Mouse (Mus musculus) lung, postnatal 4 days (tissue): ENCODE results near the gene Tab2.

Experiments
- DNase-seq, 2 experiments: peaks; one replicate each; pipeline ENCODE4 v3.0.0; 2021

The Tab2 gene

DNA sequence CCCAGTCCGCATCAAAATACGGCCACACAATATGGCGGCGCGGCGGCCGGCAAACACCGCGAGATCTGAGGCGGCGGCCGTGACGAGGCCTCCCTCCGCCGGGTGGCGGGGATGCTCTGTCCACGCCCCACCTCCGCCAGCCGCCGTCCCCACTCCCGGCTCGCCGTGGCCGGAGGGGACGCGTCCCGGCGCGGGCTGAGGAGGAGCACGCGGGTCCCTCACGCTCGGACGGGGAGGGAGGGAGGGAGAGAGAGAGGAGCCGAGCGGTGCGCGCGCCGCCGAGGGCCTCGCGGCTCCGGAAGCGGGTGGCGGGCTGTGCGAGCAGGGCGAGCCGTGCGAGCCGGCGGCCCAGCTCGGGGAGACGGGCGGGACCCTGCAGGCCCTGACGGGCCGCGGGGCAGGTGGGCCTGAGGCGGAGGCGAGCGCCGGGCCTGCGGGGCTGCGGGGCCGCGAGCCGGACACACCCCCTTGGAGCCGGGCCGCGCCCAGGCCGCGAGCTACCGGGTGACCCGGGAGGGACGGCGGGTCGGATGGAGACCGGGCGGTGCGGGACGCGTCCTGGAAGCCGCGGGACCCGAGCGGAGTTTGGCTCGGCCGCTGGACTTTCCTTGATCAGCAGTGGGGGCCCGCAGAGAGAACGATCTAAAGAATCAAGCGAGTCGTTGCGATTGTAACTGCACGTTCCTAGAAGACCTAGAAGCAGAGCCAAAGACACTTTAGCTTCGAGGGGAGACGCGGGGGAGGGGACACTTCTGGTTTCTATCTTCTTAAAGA, at the start of gene Tab2:
Gene Tab2, minus strand, starts transcription at position 3 of the 774 bp plus-strand sequence.
- peak; percentile 95 to 97 for DNase-seq

DNA sequence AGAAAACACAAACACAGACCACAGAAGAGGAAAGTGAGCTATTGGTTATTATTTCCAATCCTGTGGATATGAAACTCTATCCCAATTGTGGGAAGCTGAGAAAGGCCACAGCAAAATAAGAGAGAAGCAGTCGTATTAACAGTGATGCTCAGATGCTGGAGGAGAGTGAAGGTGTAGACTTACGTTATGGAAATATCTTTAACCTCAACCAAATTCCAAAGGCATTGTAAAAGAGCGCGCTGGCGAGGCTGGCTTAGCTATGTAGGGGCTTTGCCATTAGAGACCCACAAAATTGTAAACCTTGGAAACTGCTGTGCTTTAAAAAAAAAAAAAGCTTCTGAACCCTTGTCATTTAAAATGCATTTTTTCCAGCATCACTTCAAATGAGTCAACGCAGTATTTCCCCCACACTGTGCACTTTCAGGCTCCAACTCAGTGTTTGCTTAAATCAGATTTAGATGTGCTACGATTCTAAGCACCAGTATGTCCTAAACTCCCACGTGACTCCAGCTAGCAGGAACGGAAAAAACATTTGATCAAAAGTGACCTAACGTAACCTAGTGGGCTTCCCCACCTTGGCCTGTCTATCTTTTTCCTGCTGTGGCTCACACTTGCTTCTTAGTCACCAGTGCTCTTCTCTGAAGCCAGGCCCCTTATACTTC, 36.4 kb upstream of the Tab2 start:
- DNase-seq: no peak

DNA sequence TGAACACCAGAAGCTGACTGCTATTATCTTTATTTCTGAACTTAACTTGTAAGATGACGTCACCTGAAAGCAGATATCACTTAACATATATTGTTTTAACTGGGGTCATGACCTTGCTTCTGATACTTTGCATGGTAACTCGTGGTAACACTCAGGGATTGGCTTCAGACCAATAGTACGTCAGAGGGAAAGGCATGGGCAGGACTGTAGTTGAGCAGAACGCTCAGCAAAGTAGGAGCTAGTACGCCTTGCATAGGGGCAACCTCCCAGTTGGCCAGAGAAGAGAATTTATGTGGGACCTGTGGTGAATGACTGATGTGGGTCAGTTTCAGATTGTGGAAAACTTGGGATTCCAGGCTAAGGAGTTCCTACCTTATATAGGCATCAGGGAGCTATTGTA, 35.6 kb upstream of the Tab2 start:
- no peak for DNase-seq

DNA sequence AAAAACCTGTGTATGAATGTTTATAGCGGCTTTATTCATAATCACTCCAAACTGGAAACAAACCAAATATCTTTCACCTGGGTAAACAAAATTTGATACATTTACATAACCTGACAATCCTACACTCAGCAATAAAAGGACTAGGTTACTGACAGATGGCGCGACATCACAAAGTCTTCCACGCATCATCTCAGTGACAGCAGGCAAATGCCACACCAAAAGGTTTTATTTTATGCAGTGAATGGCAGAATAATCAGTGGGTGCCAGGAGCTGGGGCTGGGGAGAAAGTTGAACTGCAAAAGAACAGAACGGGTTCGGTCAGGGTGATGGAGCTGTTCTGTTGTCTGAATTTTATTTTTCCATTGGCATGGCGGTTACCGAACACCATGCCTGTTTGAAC, 31.5 kb upstream of the Tab2 start:
- no peak for DNase-seq

DNA sequence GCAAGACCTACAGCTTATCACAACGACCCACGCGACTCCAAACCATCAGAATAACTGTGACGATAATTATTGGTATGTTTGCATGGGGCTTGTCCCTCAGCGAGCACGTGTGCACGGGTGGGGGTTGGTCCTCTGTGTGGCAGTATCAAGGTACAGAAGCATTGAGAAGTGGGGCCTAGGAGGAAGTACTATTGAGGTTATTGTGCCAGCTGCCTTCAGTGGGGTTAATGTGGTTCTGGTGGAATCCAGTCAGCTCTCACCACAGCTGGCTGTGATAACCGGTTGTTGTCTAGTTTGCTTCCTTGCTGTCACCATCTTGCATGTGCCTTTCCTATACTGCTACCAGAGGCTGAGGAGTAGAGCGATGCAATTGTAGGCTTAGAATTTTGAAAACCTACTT, 20.4 kb upstream of the Tab2 start:
- no peak for DNase-seq

DNA sequence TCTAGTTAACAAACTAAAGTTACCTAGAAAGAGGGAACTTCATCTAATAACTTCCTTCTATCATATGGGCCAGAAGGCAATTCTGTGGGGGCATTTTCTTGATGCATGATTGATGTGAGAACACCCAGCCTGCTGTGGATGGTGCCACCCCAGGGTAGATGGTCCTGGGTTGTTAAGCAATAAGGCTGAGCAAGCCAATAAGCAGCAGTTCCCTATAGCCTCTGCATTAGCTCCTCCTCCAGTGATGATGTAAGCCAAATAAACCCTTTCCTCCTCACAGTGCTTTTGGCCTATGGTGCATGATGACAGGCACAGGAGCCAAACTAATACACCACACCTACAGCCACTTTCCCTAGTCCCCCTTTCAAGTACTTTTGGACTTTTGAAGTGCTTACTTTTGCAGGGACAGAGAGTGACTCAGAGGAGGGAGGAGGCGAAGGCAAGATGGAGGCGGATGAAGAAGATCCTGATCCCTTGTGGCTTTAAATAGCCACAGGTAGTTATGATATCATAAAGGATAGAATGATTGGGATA, 12.8 kb upstream of the Tab2 start:
- DNase-seq: no peak

DNA sequence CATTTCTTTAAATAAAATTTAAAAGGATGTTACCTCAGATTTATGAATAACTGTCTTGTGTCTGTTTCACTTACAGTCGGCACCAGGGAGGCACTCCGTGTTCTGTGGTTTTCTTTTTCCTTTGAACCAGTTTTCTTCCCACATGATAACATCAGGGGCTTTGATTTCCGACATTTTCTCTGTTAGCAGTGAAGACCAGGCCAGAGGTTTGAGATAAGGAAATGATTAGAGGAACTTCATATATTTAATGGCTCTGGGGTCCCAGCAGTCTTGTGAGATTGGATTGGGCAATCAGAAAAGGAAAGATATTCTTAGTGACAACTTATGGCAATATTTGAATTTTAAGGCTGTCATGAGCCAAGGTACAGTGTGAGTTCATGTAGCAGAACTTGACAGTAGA, 11.1 kb upstream of the Tab2 start:
- no peak for DNase-seq

DNA sequence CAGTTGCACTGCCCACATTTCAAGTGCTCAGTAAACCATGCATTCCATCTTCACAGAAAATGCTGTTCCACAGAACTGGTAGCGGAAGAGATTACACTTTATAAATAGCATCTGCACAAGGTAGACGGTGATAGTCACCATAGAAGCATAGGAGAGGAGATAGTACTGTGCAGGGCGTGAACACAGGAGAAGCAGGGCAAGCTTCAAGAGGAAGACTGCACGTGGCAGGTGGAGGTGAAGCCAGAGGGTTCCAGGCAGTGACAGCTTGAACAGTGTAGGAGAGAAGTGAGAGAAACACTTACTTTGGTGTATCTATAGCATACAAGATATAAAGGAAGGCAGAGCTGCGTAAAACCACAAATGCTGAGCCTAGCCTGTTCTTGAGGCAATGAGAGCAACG, 3.0 kb upstream of the Tab2 start:
- DNase-seq: no peak

DNA sequence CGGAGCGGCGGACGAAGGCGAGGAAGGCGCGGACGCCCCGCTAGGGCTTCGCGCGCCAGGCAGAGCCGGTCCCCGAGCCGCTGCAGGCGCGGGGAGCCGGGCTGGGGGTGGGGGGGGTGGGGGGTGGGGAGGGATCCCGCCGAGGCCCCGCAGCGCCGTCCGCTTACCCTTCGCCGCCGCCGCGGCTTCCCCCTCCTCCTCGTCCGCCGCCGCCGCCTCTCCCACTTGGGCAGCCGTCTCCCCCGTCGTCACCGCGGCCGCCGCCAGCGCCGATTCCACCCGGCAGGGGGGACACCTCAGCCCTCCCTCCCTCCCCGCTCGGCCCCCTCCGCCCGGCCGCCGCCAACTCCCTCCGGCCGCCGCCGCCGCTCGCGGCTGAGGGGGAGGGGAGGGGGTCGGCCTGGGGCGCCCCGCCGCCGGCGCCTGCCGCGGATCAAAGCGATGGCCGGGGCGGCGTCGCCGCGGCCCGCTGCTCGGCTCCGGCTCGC, 352 bp downstream of the Tab2 start:
- peak in 1 of 2 experiments; percentile 67 for DNase-seq

DNA sequence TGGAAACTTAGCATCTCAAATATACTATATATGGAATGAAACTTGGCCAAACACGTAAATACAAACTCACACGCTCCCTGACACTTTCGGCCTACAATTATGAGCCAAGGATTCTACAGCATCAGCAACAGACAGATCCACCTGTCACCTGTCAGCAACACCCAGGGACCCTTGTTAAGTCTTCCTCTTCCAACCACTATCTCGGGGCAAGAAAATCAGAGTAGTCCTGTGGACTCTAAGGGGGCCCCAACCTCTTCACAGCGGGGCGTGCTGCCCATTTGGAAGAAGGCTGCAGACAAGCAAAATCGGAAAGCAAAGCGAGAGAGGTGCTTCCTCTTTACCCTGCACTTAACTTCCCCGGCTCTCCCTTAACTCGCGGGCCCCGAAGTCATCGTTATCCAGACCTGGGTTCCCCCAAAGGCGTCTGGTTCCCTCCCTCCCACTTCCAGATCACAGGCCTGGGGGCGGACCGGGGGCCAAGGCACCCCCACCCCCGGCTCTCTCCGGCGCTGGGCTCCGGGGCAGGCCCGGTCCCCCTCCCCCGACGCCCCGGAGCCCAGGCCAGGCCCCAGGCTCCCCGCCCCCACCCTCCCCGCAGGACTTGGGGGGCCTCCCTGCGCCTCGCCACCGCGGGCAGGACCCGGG, 919 bp downstream of the Tab2 start:
- peak; percentile 57 to 59 for DNase-seq

DNA sequence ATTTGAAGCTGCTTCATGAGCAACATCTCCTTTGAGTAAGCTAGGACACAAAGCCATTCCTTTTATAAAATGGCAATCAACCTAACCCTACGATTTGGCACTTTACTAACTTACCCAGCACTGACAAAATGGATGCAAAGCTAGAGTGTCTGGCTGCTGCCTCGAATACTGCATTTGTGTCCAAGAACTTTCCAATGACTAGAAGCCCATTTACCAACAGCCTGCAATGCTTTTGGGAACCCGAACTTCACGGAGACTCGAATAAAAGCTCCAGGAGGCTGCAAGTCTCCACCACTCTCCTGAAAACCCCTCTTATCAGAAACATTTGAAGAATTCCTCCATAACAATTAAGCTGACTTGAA, 1.4 kb downstream of the Tab2 start:
- DNase-seq: no peak

DNA sequence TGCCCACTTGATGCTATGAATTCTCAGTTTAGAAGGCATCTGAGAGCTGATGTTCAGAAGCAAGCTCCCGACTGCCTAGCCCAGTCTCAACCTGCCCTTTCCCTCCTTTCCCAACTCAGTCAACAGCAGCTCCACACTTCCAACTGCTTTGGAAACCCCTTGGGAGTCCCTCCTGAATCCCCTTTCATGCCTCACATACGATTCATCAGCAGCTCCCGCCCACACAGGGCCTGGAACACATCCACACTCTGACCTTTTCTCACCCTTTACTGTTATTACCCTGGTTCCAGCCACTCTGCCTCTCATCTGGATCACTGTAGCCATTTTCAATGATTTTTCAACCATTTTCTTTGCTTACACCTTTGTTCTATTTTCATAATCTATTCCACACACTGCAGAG, 13.0 kb downstream of the Tab2 start:
- DNase-seq: no peak

DNA sequence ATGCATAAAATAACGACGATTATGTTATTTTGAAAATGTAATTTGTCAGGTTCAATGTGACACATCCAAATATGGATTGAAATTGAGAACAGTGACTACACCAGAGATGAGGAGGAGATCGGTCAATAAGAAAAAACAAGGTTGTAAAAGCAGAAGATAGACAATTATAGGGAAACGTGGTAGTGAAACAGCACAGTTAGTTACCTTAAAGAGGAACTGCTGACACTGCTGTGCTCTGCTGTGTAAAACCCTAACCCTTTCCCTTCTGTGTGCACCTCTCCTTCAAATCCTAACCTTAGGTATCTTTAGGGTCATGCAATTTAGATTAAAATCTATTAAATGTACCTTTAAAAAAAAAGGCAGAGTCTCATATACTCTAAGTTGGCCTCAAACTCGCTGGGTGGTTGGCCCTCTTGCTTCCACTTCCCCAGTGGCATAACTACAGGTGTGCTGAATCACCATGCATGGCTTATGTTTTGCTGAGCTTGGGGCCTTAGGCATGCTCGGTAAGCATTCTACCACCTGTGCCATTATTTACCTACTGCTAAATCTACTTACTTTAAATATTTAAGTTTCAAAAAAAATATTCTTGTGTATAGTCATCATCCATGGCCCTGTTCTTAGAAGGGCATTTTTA, 19.4 kb downstream of the Tab2 start:
- no peak for DNase-seq

DNA sequence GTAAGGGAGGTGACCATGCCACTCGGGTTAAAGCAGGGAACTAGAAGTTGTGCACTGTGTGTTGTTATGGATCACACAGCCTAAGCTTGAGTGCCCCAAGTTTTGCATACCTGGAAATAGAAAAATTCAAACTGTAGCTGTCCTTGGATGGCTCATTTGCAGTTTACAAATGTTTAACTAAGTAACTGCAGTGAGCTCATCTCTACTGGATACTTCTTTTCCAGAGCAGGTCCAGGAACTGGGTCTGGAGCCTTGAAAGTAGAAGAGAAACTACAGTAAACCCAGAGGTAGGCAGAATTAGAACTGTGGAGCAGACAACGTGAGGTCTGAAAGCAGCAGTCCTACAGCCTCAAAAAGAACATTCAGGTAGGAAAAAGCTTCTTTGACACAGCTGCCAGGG, 23.1 kb downstream of the Tab2 start:
- DNase-seq: no peak

DNA sequence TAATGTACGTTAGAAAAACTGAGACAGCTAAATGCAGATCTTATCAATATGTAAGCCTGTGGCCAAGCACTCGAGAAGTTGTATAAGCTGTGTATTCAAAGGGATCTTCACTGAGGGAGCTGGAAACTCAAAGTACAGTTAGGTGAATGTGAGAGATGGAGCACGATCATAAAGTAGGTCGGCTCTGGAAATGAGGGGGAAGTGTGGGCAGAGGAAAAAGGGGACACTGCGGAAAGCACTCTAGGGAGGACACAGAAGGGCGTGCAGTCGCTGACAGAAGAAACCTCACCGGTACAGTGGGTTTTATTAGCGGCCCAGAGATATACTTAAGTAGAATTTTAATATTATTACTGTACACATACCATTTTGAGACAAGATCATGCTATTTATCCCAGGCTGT, 27.0 kb downstream of the Tab2 start:
- no peak for DNase-seq

DNA sequence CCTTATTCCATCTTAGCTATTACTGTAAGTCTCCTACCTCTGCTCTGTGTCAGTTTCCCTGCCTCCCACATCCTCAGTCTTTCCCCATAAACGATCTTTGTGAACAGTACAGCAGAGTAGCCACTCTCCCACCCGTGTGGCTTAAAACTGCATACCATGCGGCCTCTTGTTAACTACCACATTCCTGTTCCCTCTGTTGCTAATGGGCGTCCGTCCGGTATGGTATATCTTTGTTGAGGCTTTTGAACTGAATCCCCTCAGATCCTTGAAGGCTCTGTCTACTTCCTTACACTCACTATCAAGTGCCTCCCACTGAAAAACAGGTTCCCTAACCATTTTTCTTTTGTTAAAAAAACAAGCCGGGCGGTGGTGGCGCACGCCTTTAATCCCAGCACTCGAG, 30.5 kb downstream of the Tab2 start:
- DNase-seq: no peak

DNA sequence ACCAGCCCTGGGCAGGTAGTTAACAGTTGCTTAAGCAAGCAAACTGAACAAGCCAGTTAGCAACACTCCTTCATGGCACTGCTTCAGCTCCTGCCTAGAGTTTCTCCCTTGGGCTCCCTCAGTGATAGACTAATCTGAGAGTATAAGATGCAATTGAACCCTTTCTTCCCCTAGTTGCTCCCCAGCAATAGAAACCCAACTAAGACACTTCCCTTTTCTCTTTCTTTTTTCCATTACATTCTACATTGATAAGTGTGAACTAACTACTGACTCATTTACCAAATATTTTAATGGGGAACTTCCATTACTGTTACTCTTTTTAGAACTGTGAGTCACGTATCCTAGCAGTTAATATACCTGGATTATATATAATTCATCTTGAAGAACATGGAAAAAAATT, 32.6 kb downstream of the Tab2 start:
- no peak for DNase-seq

DNA sequence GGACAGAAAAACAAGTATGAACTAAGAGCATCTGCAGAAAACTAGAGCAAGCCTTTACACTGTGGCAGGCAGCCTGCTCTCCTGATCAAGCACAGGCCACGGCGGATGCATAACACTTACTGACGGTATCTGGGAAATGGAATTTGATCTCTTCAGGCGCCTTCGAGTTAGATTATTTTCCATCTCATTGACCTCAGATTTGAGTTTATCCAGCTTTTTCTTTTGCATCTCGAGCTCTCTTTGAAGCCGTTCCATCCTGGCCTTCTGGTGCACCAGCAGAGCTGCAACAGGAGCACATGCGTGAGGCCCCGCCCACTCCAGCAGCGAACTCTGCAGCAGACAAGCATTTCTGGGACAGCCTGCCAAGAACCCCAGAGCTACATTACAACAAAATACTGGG, 44.8 kb downstream of the Tab2 start:
- peak in 1 of 2 experiments; percentile 41 for DNase-seq

DNA sequence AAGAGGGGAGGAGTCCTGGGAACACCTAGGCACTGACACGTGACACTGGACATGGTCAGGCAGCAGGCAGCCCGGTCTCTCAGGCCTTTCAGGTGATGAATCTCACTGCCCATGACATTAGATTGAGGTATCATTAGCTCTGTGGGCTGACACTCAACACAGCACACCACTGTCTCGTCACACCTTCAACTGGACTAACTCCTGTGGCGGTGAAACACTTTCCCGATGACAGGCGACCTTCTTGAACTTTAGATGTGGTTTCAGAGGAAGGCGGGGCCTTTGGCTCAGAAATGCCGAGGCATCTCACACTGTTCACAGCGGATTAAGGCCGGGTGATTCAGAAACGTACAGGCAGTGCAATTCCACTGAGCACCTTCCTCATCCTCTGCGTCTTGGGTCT, 48.9 kb downstream of the Tab2 start:
- DNase-seq: no peak

DNA sequence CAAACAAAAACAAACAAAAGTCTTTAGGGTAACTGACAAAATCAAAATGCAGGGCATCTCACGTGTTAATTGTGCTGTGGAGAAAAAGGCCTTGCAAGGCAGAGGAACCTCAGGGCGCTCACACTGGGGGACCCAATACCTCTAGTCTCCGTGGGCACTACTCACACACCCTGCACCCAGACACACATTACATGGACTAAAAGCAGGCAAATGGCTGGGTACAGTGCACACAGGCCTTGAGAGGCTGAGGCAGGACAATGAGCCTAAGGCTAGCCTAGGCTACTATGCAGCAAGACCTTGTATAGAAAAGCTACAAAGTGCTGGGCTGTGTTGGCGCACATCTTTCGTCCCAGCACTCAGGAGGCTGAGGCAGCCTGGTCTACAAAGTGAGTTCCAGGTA, 51.9 kb downstream of the Tab2 start:
- no peak for DNase-seq

DNA sequence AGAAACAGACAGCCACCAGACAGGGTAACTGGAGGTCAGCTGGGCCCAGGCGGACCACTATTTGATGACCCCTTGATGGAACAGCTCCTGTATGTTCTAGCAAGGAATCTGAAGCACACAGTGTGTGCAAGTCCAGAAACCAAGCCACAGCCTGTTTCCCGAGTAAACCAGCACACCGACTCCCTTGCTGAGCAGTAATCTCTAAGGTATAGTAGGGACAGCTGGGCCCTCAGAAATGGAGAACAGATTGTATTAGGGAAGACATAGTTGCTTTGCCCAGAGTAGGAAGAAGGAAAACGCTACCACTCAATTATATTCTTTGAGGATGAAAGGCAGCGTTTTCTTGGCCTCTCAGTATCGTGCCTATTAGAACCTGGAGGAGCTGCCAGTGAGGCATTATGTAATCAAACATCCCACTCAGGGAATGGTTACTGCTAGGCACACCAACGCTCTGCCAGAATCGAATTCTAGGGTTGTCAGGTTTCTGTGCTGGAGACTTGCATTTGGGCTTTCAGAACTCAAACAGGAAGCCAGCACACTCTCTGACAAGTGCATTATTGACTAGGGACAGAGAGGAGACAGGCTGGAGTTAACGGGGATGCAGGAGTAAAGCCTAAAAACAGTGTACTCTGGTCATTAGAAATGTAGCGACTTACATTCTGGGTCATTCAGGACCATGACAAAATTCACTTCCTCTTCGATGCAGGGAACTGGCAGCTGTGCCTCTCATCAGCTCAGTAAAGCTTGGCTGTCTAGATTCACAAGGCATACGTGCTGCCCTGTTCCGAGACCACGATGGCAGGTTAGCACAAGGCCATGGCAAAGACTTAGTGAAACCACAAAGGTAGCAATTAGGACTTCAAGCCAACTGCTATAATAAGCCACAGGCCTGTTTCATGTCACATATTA, 55.1 kb downstream of the Tab2 start:
- no peak for DNase-seq

DNA sequence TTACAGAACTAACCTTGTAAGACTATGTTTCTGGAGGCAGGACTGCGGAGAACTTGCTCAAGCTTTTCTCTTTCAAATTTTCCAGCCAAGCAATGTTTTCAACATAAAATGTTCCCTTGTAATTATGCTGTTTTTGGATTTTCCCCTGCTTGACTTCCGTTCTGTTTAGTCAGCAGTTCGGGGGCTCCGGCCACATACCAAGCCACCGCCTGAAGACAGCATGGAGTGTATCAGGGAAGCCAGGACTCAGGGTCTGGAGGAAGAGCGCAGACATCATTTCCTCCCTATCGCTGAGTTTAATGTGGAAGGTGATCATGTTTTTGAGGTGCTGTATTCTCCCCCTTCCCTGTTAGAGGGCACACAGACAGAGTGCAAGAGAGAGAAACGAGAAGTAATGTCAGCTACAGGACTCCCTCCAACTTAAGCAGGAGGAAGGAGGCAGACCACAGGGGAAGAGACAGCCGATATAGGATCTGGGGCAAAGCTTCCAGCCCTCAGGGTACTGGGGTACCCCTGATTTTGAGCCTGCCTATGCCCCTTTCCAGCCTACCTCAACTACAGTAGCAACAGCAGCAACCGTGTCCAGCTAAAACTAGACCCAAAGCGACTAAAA, 67.7 kb downstream of the Tab2 start:
- DNase-seq: peak; percentile 3 to 35
